Mouse (Mus musculus) liver, embryonic 15.5 days (tissue): Measurements from ENCODE around the gene Cacna1s. TPM values are rescaled to one million over a fixed set of nuclear protein-coding genes. Genes with fewer than 3 reads are reported as not detected.

Experiments used
- ATAC-seq: fragments of 200-750 bp; cut with Nextera tagmentation; 2 replicates; pipeline ENCODE4 v1.8.0; 2017; ENCODE audit warnings: moderate number of reproducible peaks, mild to moderate bottlenecking, moderate library complexity; ENCODE audit not compliant: insufficient read depth
- H3K27ac ChIP-seq: fragments of 300-500 bp; sonication (generic); replicated peaks from 2 replicates; pipeline ENCODE4 v1.5.1; 2015; ENCODE audit warnings: mild to moderate bottlenecking, inconsistent platforms
- H3K27me3 ChIP-seq: fragments of 300-500 bp; sonication (generic); 2 replicates; pipeline ENCODE4 v1.6.1; 2015; ENCODE audit warnings: mild to moderate bottlenecking, inconsistent platforms
- H3K36me3 ChIP-seq: fragments of 300-500 bp; sonication (generic); replicated peaks from 2 replicates; pipeline ENCODE4 v1.6.1; 2015; ENCODE audit warnings: moderate library complexity, mild to moderate bottlenecking, inconsistent platforms
- H3K4me1 ChIP-seq: fragments of 300-500 bp; sonication (generic); replicated peaks from 2 replicates; pipeline ENCODE4 v1.6.1; 2015; ENCODE audit warnings: inconsistent platforms
- H3K4me2 ChIP-seq: fragments of 300-500 bp; sonication (generic); 2 replicates; pipeline ENCODE4 v1.6.1; 2015; ENCODE audit warnings: moderate library complexity, mild to moderate bottlenecking, inconsistent platforms
- H3K4me3 ChIP-seq: fragments of 300-500 bp; sonication (generic); replicated peaks from 2 replicates; pipeline ENCODE4 v1.5.1; 2015; ENCODE audit warnings: mild to moderate bottlenecking, inconsistent platforms
- H3K9ac ChIP-seq: fragments of 300-500 bp; sonication (generic); 2 replicates; pipeline ENCODE4 v1.6.1; 2015; ENCODE audit warnings: moderate library complexity, mild to moderate bottlenecking, inconsistent platforms
- H3K9me3 ChIP-seq: fragments of 300-500 bp; sonication (generic); replicated peaks from 2 replicates; pipeline ENCODE4 v1.6.1; 2016; ENCODE audit warnings: inconsistent platforms
- WGBS: fragments of 180-500 bp; shearing (Covaris S2); methylation state at CpG from one replicate; pipeline ENCODE4 v1.1.7; 2015; ENCODE audit warnings: mixed read lengths; ENCODE audit not compliant: insufficient replicate concordance; 5-methylcytosine and 5-hydroxymethylcytosine counted together
- polyA plus RNA-seq: library from polyadenylated mRNA; unstranded; fragments of >200 nt; fragmentation: Nextera tagmentation; extraction: Ambion mirVana; gene quantifications from 2 replicates; pipeline ENCODE4 v1.2.1, GENCODE M21; 2015

The Cacna1s gene
- polyA plus RNA-seq, 1 experiment from 2014 or later = 0.52 TPM

DNA sequence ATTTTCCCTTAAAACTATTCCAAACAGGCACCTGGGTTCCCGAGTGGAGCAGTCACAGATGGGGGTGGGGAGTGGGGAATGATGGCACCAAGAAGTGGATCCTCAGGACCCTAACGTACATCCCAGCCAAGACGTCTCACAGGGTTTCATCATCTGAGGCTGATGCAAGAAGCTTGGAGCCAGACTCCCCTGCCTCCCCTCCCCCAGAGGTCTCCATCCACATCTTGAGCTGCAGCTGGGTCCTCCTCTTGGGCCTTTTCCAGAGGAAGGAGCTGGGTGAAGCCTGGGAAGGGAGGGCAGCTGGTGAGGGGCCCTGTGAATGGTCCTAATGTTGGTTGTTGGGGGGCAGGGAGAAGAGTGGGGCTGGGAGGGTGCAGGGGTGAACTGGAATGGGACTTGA lies 77.6 kb downstream of the Cacna1s start:
- Histone ChIP-seq H3K27me3 (peaks cover 29% of the 10 kb centered on the region), H3K4me3 (no peak overlapping the region), H3K9ac (no peak overlapping the region), H3K27ac (no peak overlapping the region), H3K36me3 (no peaks in the 10 kb centered on the region), H3K4me1 (peaks cover 76% of the 10 kb centered on the region), H3K4me2 (peak overlapping the region; percentile 99), H3K9me3 (no peaks in the 10 kb centered on the region)
- WGBS = 67% methylated on average over 3 of the region's 3 CpGs
- ATAC-seq = no peak

DNA sequence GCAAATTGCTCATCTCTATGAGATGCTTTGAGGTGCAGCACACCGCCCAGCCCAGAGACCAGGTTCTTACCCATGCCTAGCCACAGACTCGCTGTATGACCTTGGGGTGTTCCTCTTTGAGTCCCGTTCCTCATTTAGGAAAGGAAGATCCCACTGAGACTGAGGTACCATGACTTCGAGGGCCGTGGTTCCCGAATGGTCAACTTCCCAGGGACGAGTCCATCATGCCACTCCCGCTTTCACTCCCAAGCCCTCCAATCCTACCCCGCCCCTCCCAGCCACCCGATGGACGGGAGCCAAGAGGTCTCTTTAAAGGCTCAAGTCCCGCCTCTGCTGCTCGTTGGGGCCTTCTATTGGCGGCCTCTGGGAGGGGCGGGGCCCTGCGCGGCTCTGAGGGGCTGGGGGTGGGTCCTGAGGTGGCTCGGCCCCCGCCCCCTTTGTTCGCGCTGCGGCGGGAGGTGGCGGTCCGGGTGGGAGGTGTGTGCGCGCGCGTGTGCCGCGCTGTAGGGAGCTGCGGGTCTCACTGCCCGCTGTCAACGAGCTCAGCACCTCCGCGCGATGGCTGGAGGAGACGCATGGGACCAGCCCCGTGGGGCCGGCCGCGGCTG lies 78.5 kb downstream of the Cacna1s start, which contains the start of gene Kif21b:
Gene Kif21b, plus strand, starts transcription at position 439 of the 608 bp plus-strand sequence.
- Histone ChIP-seq H3K27ac (peak within 1 kb of the TSS; percentile 55; the same call in 1 of the 2 replicates), H3K9ac (peak within 1 kb of the TSS; percentile 65), H3K4me1 (peaks cover 85% of the 10 kb centered on the region), H3K36me3 (no peaks in the 10 kb centered on the region), H3K4me3 (peak within 1 kb of the TSS; percentile 69), H3K4me2 (peak within 1 kb of the TSS; percentile 99), H3K9me3 (no peaks in the 10 kb centered on the region), H3K27me3 (peaks cover 29% of the 10 kb centered on the region)
- ATAC-seq = peak; percentile 81
- under 1% methylated on average over 42 of the region's 42 CpGs for WGBS

DNA sequence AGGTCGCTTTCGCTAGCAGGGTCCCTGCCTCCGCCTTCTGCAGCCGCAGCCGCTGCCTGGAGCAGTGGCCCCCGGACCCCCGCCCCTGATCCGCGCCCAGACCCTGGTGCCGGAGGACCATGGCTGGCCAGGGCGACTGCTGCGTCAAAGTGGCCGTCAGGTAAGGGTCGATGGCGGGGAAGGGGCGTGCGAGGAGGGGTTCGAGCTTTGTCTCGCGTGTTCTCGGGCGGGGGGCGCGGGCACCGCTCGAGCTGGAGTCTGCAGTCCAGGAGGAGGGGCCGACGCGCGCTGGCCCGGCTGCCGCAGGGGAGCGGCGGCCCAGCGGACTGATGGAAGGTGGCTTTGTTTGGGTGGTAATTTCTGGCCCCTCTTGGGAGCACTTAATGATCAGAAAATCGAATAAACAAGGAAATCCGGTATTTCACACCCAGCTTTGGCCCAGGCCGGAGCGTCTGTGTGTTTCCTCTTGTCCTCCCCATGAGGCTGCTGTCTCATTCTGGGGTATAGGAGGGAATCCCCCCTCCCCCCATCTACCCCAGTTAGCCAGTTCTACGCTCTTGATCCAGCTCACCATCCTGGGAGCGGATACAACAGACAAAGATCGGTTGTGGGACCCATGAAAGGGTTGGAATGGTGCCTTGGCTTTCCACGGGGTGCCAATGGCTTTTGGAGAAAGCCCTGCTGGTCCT lies 79.2 kb downstream of the Cacna1s start:
- Histone ChIP-seq H3K4me3 (peak overlapping the region; percentile 69), H3K4me1 (peaks cover 85% of the 10 kb centered on the region), H3K9me3 (no peaks in the 10 kb centered on the region), H3K27me3 (peaks cover 29% of the 10 kb centered on the region), H3K4me2 (peak overlapping the region; percentile 99), H3K27ac (peak overlapping the region; percentile 55; the same call in 1 of the 2 replicates), H3K36me3 (no peaks in the 10 kb centered on the region), H3K9ac (peak overlapping the region; percentile 65)
- WGBS = 1% methylated on average over 43 of the region's 43 CpGs
- no peak; the same call in 1 of the 2 replicates for ATAC-seq

DNA sequence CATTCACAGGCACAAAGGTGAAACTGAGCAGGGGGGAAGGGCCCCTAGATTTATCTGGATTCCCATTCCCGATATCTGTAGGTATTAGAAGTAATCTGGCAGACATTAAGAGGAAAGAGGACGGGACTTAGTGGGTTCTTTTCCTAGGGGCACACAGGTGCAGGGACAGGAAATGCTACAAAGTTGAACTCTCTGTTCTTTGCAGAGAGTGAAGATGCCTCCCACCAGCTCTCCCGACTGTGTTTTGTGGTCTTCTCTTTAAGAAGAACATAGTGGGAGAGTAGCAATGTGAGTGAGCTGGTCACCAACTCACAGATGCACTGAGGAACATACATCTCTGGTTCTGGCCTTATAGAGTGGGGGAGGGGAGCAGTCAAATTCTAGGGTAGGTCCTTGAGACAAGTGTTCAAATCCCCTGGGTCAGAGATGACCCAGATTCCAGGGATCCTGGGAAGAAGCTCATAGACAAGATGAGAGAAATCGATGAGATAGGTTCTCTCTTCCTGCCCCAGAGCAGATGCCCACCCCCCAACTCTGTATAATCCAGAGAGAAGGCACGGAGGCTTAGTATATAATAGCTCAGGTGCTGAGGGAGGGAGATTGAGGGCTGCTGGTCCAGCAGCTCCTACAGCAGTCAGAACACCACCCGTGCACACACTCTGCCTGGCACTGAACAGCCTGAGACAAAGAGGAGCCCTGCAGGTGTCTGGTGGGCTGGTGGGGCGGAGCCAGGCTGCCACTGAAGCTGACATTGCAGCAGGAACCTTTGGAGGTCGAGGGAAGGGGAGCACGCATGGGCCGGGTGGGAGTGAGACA lies 80.0 kb downstream of the Cacna1s start:
- Histone ChIP-seq H3K36me3 (no peaks in the 10 kb centered on the region), H3K9me3 (no peaks in the 10 kb centered on the region), H3K4me1 (peaks cover 94% of the 10 kb centered on the region), H3K27me3 (peaks cover 29% of the 10 kb centered on the region), H3K27ac (no peak overlapping the region), H3K4me2 (peak overlapping the region; percentile 99), H3K9ac (peak overlapping the region; percentile 65), H3K4me3 (peak overlapping the region; percentile 69)
- no peak for ATAC-seq
- 36% methylated on average over 10 of the region's 10 CpGs for WGBS

DNA sequence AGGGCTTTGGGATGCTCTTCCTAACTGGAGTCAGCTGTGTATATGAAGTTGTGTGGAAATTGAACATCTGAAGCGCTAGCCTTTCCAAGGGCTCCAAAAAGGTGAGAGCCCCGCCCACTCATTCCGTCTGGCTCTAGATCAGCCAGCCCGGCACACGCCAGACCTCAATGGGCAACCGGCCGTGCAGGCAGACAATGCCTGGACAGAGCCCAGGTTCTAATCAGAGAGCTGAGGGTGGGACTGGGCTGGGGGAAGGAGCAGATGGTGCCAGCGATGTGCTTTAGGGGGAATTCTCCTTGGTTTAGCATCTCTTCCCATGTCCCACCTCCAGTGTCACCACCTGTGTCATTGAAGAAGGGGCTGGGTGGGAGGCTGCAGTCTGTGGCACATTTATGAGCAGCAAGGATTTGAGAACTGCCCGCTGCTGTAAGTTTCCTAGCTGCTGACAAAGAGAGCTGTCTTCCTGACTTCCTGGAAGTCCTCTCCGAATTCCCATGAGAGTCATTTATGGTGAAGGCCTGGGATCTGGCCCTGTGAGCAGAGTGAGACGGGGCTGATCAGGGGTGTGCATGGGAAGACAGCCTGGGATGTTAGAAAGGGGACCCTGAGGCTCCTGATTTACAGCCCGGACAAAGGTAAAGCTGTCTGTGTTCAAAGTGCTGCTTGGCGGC lies 81.2 kb downstream of the Cacna1s start:
- H3K4me3 ChIP-seq = no peak overlapping the region
- H3K27ac ChIP-seq = peak overlapping the region; percentile 80; the same call in 1 of the 2 replicates
- H3K36me3 ChIP-seq = no peaks in the 10 kb centered on the region
- H3K27me3 ChIP-seq = peaks cover 29% of the 10 kb centered on the region
- H3K4me2 ChIP-seq = peak overlapping the region; percentile 99
- peaks cover 98% of the 10 kb centered on the region for H3K4me1 ChIP-seq
- 46% methylated on average over 13 of the region's 13 CpGs for WGBS
- no peaks in the 10 kb centered on the region for H3K9me3 ChIP-seq
- peak overlapping the region; percentile 8; the same call in 1 of the 2 replicates for H3K9ac ChIP-seq
- no peak for ATAC-seq

DNA sequence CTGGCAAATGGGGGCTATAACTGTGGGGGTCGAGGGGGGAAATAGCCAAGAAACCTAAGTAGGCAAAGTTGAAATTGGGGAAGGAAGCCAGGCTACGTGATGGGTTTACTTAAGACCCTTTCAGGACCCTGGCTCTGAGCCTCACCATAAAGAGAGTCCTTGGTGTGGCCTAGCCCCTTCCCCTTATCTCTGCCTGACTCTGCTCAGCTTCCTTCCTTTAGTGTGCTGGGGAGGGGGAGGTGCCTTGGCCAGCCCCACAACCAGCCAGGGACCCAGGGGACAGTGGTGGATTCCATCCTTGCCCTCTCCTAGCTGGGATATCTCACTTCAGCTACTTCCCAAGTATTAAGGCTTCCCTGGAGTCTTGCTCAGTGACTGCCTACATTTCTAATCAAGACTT lies 82.0 kb downstream of the Cacna1s start:
- H3K4me2 ChIP-seq = peak overlapping the region; percentile 43
- no peaks in the 10 kb centered on the region for H3K36me3 ChIP-seq
- no peak for ATAC-seq
- H3K9me3 ChIP-seq = no peaks in the 10 kb centered on the region
- H3K4me1 ChIP-seq = peaks cover 98% of the 10 kb centered on the region
- H3K27me3 ChIP-seq = peaks cover 29% of the 10 kb centered on the region
- no peak overlapping the region for H3K4me3 ChIP-seq
- peak overlapping the region; percentile 80 for H3K27ac ChIP-seq
- no peak overlapping the region for H3K9ac ChIP-seq
- 16% methylated on average over 2 of the region's 2 CpGs for WGBS

DNA sequence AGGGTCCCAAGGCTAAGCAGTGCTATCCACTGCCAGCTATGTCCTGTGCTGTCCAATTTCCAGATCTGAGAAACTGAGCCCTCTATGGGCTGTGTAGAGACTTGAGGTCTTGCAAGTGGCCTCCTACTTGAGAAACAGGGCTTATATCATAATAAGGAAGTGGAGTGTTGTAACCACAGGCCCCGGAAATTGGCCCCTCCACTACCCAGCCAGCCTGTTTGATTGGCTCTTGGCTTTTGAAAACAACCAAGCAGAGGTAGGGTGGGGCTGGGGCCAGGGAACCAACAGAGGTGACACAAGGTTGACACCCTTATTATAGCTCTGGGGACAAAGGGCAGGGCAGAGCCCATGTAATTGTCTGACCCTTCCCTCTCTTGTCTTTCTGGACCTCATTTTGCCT lies 82.5 kb downstream of the Cacna1s start:
- Histone ChIP-seq H3K36me3 (no peaks in the 10 kb centered on the region), H3K4me3 (no peak overlapping the region), H3K4me1 (peaks cover 98% of the 10 kb centered on the region), H3K4me2 (peak overlapping the region; percentile 43), H3K27ac (peak overlapping the region; percentile 80), H3K27me3 (peaks cover 27% of the 10 kb centered on the region), H3K9ac (no peak overlapping the region), H3K9me3 (no peaks in the 10 kb centered on the region)
- 6% methylated on average over 1 of the region's 1 CpGs for WGBS
- peak; percentile 59 for ATAC-seq

DNA sequence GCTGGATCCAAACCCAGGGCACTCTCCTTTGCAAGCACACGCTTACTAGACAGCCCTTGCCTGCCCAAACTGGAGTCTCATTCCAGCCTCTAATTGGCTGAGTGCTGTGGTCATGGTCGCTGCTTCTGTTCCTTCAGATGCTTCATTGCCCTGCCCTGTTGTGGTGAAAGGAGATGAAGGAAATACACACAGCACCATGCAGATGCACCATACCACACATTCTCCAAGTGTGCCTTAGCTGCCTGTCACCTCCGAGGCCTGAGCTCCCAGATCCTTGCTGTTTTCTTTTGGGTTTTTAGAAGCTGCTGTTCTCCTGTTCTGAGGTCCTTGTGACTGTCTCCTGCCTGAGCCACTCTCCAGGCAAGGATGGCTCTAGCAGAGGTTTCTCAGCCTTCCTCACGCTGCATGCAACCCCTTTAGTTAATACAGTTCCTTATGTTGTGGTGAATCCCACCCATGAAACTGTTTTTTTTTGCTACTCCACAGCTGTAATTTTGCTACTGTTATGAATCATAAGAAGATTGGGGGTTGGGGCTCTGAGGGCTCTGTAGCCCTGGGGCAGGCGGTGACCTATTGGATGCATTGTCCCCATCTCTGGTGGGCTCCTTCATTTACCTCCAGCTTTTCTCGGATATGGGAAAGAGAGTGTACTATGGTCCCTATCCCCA lies 83.4 kb downstream of the Cacna1s start:
- Histone ChIP-seq H3K9ac (no peak overlapping the region), H3K4me3 (no peak overlapping the region), H3K9me3 (no peaks in the 10 kb centered on the region), H3K27ac (peak overlapping the region; percentile 80), H3K27me3 (peaks cover 20% of the 10 kb centered on the region; the same call in 1 of the 2 replicates), H3K36me3 (no peaks in the 10 kb centered on the region), H3K4me2 (peak overlapping the region; percentile 43), H3K4me1 (peaks cover 100% of the 10 kb centered on the region)
- no peak for ATAC-seq
- 56% methylated on average over 6 of the region's 6 CpGs for WGBS

DNA sequence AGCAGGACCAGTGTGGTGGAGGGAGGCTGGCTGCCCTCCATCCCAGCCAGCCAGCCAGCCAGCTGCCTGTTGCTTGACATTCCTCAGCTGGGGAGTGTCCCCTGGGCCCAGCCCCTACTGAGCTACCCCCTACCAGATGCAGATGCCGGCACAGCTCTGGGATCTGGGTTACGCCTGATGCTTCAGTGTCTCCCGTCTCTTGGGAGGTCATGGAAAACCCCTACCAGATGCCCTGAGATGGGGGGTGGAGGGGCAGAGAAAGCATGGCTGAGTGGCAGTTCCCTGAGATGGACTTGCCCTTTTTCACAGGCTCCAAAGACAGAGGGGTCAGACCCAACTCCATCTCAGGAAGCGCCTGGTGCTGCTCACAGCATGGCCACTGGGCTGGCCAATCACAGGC lies 84.0 kb downstream of the Cacna1s start:
- no peak overlapping the region for H3K4me3 ChIP-seq
- no peak overlapping the region for H3K9ac ChIP-seq
- H3K9me3 ChIP-seq = no peaks in the 10 kb centered on the region
- ATAC-seq = no peak
- no peaks in the 10 kb centered on the region for H3K36me3 ChIP-seq
- peaks cover 13% of the 10 kb centered on the region; the same call in 1 of the 2 replicates for H3K27me3 ChIP-seq
- no peak overlapping the region for H3K4me2 ChIP-seq
- peak overlapping the region; percentile 41 for H3K27ac ChIP-seq
- 75% methylated on average over 4 of the region's 4 CpGs for WGBS
- peaks cover 100% of the 10 kb centered on the region for H3K4me1 ChIP-seq

DNA sequence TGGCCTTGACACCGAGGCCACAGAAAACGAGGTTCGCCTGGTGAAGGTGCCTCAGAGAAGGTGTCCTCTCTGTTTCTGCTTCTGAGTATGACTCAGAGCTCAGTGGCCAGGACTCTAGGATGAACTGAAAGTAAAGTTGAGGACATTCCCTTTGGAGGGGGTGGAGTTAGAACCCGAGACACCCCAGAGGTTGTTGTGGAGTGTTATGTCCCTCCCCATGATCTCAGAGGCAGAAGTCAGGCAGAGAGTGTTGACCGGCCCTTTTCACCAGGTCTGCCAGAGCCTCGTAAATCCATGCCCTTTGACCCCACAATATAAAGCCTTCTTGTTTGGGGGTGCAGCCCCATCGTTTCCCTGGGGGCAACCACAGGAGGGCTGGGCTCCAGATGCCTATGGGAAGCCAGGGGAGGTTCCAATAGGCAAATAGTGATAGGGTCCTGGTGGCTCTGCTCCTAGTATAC lies 84.6 kb downstream of the Cacna1s start:
- no peak for ATAC-seq
- Histone ChIP-seq H3K9me3 (no peaks in the 10 kb centered on the region), H3K27ac (peak overlapping the region; percentile 41), H3K4me1 (peaks cover 100% of the 10 kb centered on the region), H3K4me3 (no peak overlapping the region), H3K4me2 (peak overlapping the region; percentile 4; the same call in 1 of the 2 replicates), H3K9ac (peak overlapping the region; percentile 15; the same call in 1 of the 2 replicates), H3K36me3 (no peaks in the 10 kb centered on the region), H3K27me3 (peaks cover 8% of the 10 kb centered on the region; the same call in 1 of the 2 replicates)
- 52% methylated on average over 7 of the region's 7 CpGs for WGBS
